Mouse (Mus musculus): ENCODE data around the gene Otulin. TPM values are rescaled to one million over a fixed set of nuclear protein-coding genes. Genes with fewer than 3 reads are reported as not detected.

Otulin gene
- total and polyA plus RNA-seq, 3 experiments: 33.8 to 40.3 (median 37.4) TPM

GRCm38 (mm10) chr15:27574992-27575781 lies 55.3 kb downstream of the Otulin start:
- no peaks in the 10 kb centered on the region for H3K27me3 ChIP-seq (ENCODE audit: insufficient read depth, low read length)
- no peak overlapping the region for H3K4me3 ChIP-seq (ENCODE audit: low read depth, low read length)
- ATAC-seq (ENCODE audit: extremely low read depth, insufficient number of reproducible peaks, low FRiP score, poor library complexity, severe bottlenecking) (no peak), DNase-seq (ENCODE audit: low spot score) (no peak)
- H3K4me1 ChIP-seq (ENCODE audit: insufficient read depth, low read depth, low read length): peaks cover 13% of the 10 kb centered on the region
- peaks cover 95% of the 10 kb centered on the region for H3K36me3 ChIP-seq (replicated peaks)
- H3K9me3 ChIP-seq (replicated peaks): no peaks in the 10 kb centered on the region
- TF ChIP-seq GATA1 (IDR thresholded peaks at IDR 0.05; ENCODE audit: borderline replicate concordance, low read length) (no peak), POLR2AphosphoS5 (IDR thresholded peaks at IDR 0.05; ENCODE audit: insufficient replicate concordance, low read depth, low read length) (no peak), TAL1 (conservative IDR thresholded peaks at IDR 0.05; ENCODE audit: low read depth, low read length) (no peak), CTCF (IDR thresholded peaks at IDR 0.05; ENCODE audit: low read depth, low read length) (no peak)

- TF ChIP-seq TAL1 (conservative IDR thresholded peaks at IDR 0.05; ENCODE audit: low read depth, low read length) (no peak), CTCF (IDR thresholded peaks at IDR 0.05; ENCODE audit: low read depth, low read length) (no peak), GATA1 (IDR thresholded peaks at IDR 0.05; ENCODE audit: borderline replicate concordance, low read length) (no peak), GATA2 (IDR thresholded peaks at IDR 0.05; ENCODE audit: borderline replicate concordance, low read depth, low read length) (no peak), POLR2AphosphoS5 (IDR thresholded peaks at IDR 0.05; ENCODE audit: insufficient replicate concordance, low read depth, low read length) (no peak)
- H3K4me1 ChIP-seq (ENCODE audit: insufficient read depth, low read depth, low read length): no peaks in the 10 kb centered on the region
- H3K4me3 ChIP-seq (ENCODE audit: low read depth, low read length): no peak overlapping the region
- DNase-seq (ENCODE audit: low spot score) (no peak), ATAC-seq (ENCODE audit: extremely low read depth, insufficient number of reproducible peaks, low FRiP score, poor library complexity, severe bottlenecking) (no peak)
- no peaks in the 10 kb centered on the region for H3K27me3 ChIP-seq (ENCODE audit: insufficient read depth, low read length)
- H3K36me3 ChIP-seq (replicated peaks): peaks cover 96% of the 10 kb centered on the region
- H3K9me3 ChIP-seq (replicated peaks): no peaks in the 10 kb centered on the region
Observed at GRCm38 (mm10) chr15:27571179-27571578, 59.3 kb downstream of the Otulin start.

GRCm38 (mm10) chr15:27570385-27570784 lies 60.1 kb downstream of the Otulin start:
- Histone ChIP-seq H3K4me3 (ENCODE audit: low read depth, low read length) (no peak overlapping the region), H3K27me3 (ENCODE audit: insufficient read depth, low read length) (no peaks in the 10 kb centered on the region), H3K36me3 (replicated peaks) (peaks cover 96% of the 10 kb centered on the region), H3K4me1 (ENCODE audit: insufficient read depth, low read depth, low read length) (no peaks in the 10 kb centered on the region), H3K9me3 (replicated peaks) (no peaks in the 10 kb centered on the region)
- TF ChIP-seq CTCF (IDR thresholded peaks at IDR 0.05; ENCODE audit: low read depth, low read length) (no peak), POLR2AphosphoS5 (IDR thresholded peaks at IDR 0.05; ENCODE audit: insufficient replicate concordance, low read depth, low read length) (no peak), TAL1 (conservative IDR thresholded peaks at IDR 0.05; ENCODE audit: low read depth, low read length) (no peak), GATA2 (IDR thresholded peaks at IDR 0.05; ENCODE audit: borderline replicate concordance, low read depth, low read length) (no peak), GATA1 (IDR thresholded peaks at IDR 0.05; ENCODE audit: borderline replicate concordance, low read length) (no peak)
- DNase-seq (ENCODE audit: low spot score) (no peak), ATAC-seq (ENCODE audit: extremely low read depth, insufficient number of reproducible peaks, low FRiP score, poor library complexity, severe bottlenecking) (no peak)

GRCm38 (mm10) chr15:27569924-27570323 lies 60.6 kb downstream of the Otulin start:
- Histone ChIP-seq H3K27me3 (ENCODE audit: insufficient read depth, low read length) (no peaks in the 10 kb centered on the region), H3K36me3 (replicated peaks) (peaks cover 95% of the 10 kb centered on the region), H3K4me3 (ENCODE audit: low read depth, low read length) (no peak overlapping the region), H3K4me1 (ENCODE audit: insufficient read depth, low read depth, low read length) (no peaks in the 10 kb centered on the region), H3K9me3 (replicated peaks) (no peaks in the 10 kb centered on the region)
- TF ChIP-seq CTCF (IDR thresholded peaks at IDR 0.05; ENCODE audit: low read depth, low read length): no peak
- TF ChIP-seq TAL1 (conservative IDR thresholded peaks at IDR 0.05; ENCODE audit: low read depth, low read length): no peak
- TF ChIP-seq POLR2AphosphoS5 (IDR thresholded peaks at IDR 0.05; ENCODE audit: insufficient replicate concordance, low read depth, low read length): no peak
- no peak for TF ChIP-seq GATA1 (IDR thresholded peaks at IDR 0.05; ENCODE audit: borderline replicate concordance, low read length)
- DNase-seq (ENCODE audit: low spot score): no peak
- ATAC-seq (ENCODE audit: extremely low read depth, insufficient number of reproducible peaks, low FRiP score, poor library complexity, severe bottlenecking): no peak

- DNase-seq (ENCODE audit: low spot score) (no peak), ATAC-seq (ENCODE audit: extremely low read depth, insufficient number of reproducible peaks, low FRiP score, poor library complexity, severe bottlenecking) (no peak)
- peaks cover 97% of the 10 kb centered on the region for H3K36me3 ChIP-seq (replicated peaks)
Observed at GRCm38 (mm10) chr15:27568371-27568770, 62.1 kb downstream of the Otulin start.

GRCm38 (mm10) chr15:27567356-27567755 lies 63.1 kb downstream of the Otulin start:
- ATAC-seq (ENCODE audit: extremely low read depth, insufficient number of reproducible peaks, low FRiP score, poor library complexity, severe bottlenecking): no peak
- TF ChIP-seq GATA2 (IDR thresholded peaks at IDR 0.05; ENCODE audit: borderline replicate concordance, low read depth, low read length) (no peak), GATA1 (IDR thresholded peaks at IDR 0.05; ENCODE audit: borderline replicate concordance, low read length) (no peak), TAL1 (conservative IDR thresholded peaks at IDR 0.05; ENCODE audit: low read depth, low read length) (no peak), CTCF (IDR thresholded peaks at IDR 0.05; ENCODE audit: low read depth, low read length) (no peak), POLR2AphosphoS5 (IDR thresholded peaks at IDR 0.05; ENCODE audit: insufficient replicate concordance, low read depth, low read length) (no peak)

More at GRCm38 (mm10) chr15:27568371-27568770, 62.1 kb downstream of the Otulin start:
- TF ChIP-seq POLR2AphosphoS5 (IDR thresholded peaks at IDR 0.05; ENCODE audit: insufficient replicate concordance, low read depth, low read length): no peak
- TF ChIP-seq GATA2 (IDR thresholded peaks at IDR 0.05; ENCODE audit: borderline replicate concordance, low read depth, low read length): no peak
- TF ChIP-seq CTCF (IDR thresholded peaks at IDR 0.05; ENCODE audit: low read depth, low read length): no peak
- no peak for TF ChIP-seq GATA1 (IDR thresholded peaks at IDR 0.05; ENCODE audit: borderline replicate concordance, low read length)
- TF ChIP-seq TAL1 (conservative IDR thresholded peaks at IDR 0.05; ENCODE audit: low read depth, low read length): no peak
- Histone ChIP-seq H3K9me3 (replicated peaks) (no peaks in the 10 kb centered on the region), H3K4me1 (ENCODE audit: insufficient read depth, low read depth, low read length) (no peaks in the 10 kb centered on the region), H3K4me3 (ENCODE audit: low read depth, low read length) (no peak overlapping the region), H3K27me3 (ENCODE audit: insufficient read depth, low read length) (no peaks in the 10 kb centered on the region)

More at GRCm38 (mm10) chr15:27567356-27567755, 63.1 kb downstream of the Otulin start:
- Histone ChIP-seq H3K27me3 (ENCODE audit: insufficient read depth, low read length) (no peaks in the 10 kb centered on the region), H3K4me1 (ENCODE audit: insufficient read depth, low read depth, low read length) (no peaks in the 10 kb centered on the region), H3K4me3 (ENCODE audit: low read depth, low read length) (no peak overlapping the region), H3K9me3 (replicated peaks) (no peaks in the 10 kb centered on the region), H3K36me3 (replicated peaks) (peaks cover 94% of the 10 kb centered on the region)
- no peak for DNase-seq (ENCODE audit: low spot score)

Data from G1E (cell line).